Mouse (Mus musculus) cerebellum, adult (tissue): ENCODE results near the gene Pofut2.

Experiments
- ATAC-seq: cut with Nextera tagmentation; 2 replicates; pipeline ENCODE4 v1.9.2; 2017; ENCODE audit warnings: mild to moderate bottlenecking, moderate library complexity, mixed read lengths; ENCODE audit not compliant: insufficient number of reproducible peaks, low FRiP score, low TSS enrichment

Gene Pofut2

DNA sequence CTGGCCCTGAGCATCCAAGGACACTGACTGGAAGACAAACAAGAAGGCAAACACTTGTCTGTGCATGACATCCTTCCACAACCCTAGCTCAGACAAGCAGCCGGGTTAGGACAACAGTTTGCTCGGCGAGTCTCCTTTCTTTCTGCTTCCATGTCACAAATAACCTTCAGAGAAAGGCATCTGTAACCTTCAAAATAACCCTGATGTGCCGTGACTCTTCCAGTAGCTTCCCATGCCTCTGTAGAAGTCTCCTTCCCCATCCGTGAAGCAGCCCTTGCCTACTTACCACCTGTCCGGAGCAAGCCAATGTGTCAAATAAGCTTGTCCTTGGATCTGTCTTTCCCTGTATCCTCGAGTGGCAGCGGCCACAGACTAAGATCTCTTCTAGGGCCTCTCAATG lies 46.7 kb downstream of the Pofut2 start:
- no peak for ATAC-seq

DNA sequence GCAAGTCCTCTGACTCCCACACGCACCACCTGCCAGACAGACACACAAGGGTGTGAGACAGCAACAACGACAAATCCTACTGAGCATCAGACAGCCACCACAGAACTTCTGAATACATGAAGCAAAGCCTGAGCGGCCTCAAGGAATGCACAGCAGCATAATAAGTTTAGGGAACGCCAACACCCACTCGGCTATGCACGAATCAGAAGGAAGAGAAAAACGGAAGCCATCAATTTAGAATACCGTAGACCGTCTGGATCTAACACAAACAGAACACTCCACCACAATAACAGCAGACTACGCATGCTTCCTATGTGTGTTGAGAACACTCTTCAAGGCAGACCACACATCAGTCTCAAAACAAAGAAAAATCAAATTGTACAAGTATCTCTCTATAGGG lies 50.0 kb downstream of the Pofut2 start:
- no peak for ATAC-seq

DNA sequence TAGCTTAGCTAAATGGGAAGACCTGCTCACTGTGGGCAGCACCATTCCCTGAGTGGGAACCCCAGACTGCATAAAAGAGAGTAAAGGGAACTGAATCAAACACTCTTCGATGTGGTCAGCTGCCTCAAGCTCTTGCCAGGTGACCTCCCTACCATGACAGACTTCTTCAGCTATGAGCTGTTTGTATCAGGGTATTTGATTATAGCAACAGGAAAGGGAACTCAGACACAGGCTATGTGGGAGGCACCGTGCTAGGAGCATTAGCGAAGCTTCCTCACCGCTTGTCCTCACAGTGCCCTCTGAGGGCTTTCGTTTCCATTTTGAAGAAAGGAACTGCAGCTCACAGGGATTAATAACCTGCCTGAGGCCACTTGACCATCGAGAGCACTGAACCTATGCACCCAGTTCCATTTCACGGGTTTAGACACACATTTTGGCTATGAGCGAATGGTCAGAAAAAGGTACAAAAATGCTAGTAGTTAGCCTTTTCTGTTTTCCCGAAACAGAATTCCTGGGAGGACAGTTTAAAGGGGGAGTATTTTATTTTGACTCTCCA lies 55.8 kb downstream of the Pofut2 start:
- no peak for ATAC-seq

DNA sequence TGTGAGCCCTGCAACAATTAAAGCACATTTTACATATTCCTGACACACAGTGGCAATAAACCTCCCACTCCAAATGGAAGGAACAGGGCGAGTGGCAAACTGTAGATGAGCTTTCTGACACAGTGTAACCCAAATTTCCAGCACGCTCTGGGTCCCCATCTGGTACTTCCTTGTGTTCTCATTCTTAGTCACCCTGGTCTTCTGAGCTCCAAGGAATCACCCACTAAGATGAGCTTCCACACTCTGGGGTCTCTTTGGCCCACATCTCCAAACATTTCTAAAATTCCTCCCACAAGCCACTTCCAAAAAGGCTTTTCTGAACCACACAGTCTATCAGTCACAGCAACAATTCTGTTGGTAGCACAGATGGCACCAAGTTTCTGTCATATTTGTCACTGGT lies 56.7 kb downstream of the Pofut2 start:
- no peak for ATAC-seq
